Mouse (Mus musculus): ENCODE data around the gene Ppm1n. TPM values are rescaled to one million over a fixed set of nuclear protein-coding genes. Genes with fewer than 3 reads are reported as not detected.

The Ppm1n gene
- polyA plus RNA-seq, 1 experiment: not detected

DNA sequence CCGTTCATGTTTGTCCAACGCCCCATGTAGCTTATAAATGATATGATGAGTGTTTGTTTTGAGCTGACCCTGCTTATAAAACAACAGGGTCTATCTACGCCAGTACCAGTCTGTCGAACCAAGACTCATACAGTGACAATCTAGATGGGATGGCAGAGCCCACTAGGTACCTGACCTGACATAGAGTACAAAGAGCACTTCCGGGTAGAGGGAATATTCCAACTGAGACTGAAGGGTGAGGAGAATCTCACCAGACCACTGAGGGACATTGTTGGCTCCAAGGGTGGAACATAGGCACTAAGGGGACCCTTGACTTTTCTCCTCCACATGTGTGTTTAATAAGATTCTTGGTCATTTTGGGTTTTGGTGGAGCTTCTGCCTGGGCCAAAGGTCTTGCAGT, 50.5 kb downstream of the Ppm1n start:
- H3K27ac ChIP-seq (ENCODE audit: insufficient read depth, low read length): peak overlapping the region; percentile 42
- H3K4me1 ChIP-seq (ENCODE audit: control insufficient read depth, insufficient read depth, low read length): no peaks in the 10 kb centered on the region
- peak overlapping the region; percentile 91 for H3K4me3 ChIP-seq (ENCODE audit: insufficient read depth, low read length)
- no peak for TF ChIP-seq CTCF (IDR thresholded peaks at IDR 0.05; ENCODE audit: borderline replicate concordance, insufficient read depth, low read length)
- no peak for TF ChIP-seq POLR2A (IDR thresholded peaks at IDR 0.05; ENCODE audit: low read depth, low read length)

GRCm38 (mm10) chr7:19228793-19229148, 51.1 kb downstream of the Ppm1n start:
- no peak for TF ChIP-seq CTCF (IDR thresholded peaks at IDR 0.05; ENCODE audit: borderline replicate concordance, insufficient read depth, low read length)
- peak; percentile 85 for TF ChIP-seq POLR2A (IDR thresholded peaks at IDR 0.05; ENCODE audit: low read depth, low read length)
- Histone ChIP-seq H3K4me3 (ENCODE audit: insufficient read depth, low read length) (peak overlapping the region; percentile 91), H3K27ac (ENCODE audit: insufficient read depth, low read length) (peak overlapping the region; percentile 42), H3K4me1 (ENCODE audit: control insufficient read depth, insufficient read depth, low read length) (no peaks in the 10 kb centered on the region)

DNA sequence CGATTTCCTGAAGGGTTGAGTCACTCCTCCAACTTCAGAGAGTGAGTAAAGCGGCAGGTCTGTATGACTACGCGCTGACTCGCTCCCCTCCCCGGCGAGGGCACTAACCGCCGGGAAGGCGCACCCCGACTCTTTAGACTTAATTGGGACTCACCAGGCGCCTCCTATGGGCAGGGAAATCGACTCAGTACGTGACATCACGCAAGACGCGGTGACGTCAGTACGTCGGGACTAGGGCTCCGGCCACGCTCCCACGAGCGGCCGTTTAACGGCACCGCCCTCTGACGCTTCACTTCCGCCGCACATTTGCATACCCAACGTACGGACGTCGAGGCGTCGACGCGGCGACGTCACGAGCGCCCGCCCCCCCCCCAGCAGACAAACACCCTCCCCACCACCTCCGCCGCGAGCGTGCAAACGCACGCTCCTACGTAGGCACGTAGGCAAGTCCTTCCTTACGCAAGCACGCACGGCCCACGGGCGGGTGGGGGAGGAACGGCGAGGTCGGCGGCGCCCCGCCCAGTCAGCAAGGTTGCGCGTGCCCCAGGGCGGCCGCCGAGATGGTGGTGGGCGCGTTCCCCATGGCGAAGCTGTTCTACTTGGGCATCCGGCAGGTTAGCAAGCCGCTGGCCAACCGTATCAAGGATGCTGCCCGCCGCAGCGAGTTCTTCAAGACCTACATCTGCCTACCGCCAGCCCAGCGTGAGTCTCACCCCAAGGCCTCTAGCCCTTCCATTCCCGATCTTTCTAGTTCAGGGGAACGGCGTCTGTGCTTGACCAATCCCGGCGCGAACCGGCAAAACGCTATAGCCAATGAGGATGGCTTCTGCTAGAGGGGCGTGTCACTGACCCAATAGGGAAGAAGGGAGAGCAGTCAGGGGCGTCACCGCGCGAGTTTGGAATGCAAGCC, 51.7 kb downstream of the Ppm1n start, which contains the start of gene Opa3:
Gene Opa3, plus strand, starts transcription at position 452 of the 910 bp plus-strand sequence.
- Histone ChIP-seq H3K27ac (ENCODE audit: insufficient read depth, low read length) (peak within 1 kb of the TSS; percentile 97), H3K4me1 (ENCODE audit: control insufficient read depth, insufficient read depth, low read length) (no peaks in the 10 kb centered on the region), H3K4me3 (ENCODE audit: insufficient read depth, low read length) (peak within 1 kb of the TSS; percentile 91)
- TF ChIP-seq POLR2A (IDR thresholded peaks at IDR 0.05; ENCODE audit: low read depth, low read length) (peak; percentile 98), CTCF (IDR thresholded peaks at IDR 0.05; ENCODE audit: borderline replicate concordance, insufficient read depth, low read length) (peak; percentile 38; the same call in 1 of the 2 replicates)

DNA sequence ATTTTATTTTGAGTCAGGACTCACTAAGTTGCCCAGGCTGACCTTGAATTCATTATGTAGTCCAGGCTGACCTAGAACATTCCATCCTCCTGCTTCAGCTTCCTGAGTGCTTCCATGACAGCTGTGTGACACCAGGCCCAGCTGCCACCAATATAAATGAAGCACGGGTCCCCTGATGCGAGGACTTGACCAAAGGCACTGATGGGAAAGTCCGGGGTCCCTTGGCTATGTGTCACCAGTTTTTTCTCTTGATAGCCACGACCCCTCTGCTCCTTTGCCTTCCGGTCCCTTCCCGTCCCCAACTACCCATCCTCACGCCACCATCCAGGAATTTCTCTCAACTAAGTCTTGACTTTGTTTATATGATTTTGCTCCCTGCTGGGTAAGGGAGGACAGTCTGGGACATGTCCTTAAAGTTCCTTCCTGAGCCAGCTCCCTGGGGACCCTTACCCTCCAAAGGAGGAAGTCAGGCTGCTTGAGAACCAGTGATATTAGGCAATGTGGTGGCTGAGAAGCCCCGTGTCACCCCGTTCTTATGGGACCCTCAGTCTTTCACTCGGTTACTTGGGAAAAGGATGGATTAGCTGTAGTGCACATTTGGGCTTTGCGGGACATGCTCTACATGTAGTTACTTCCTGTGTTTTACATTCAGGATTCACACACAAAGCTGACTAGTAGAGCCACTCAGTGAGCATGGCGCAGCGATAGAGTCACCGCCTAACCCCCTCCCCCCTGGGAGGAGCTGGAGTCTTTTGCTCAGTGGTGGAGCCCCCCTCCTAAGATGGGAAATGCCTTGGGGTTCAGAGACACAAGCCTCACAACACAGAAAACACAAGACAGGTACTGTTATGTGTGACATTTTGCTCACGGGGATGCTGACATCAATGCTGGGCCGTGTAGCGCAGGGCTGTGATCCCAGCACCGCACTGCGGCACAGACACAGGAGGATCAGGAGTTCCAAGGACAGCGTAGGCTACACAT, 52.8 kb downstream of the Ppm1n start:
- H3K4me3 ChIP-seq (ENCODE audit: insufficient read depth, low read length): peak overlapping the region; percentile 86
- peak overlapping the region; percentile 97 for H3K27ac ChIP-seq (ENCODE audit: insufficient read depth, low read length)
- 0 out of 2 replicates have a peak, but pooled peaks have one; percentile 65 for TF ChIP-seq POLR2A (IDR thresholded peaks at IDR 0.05; ENCODE audit: low read depth, low read length)
- TF ChIP-seq CTCF (IDR thresholded peaks at IDR 0.05; ENCODE audit: borderline replicate concordance, insufficient read depth, low read length): no peak
- H3K4me1 ChIP-seq (ENCODE audit: control insufficient read depth, insufficient read depth, low read length): no peaks in the 10 kb centered on the region

Other genes with a start within 250 kb of the Ppm1n start
- not detected in 2 replicates for gene Rsph6a, start 225.4 kb downstream of the Ppm1n start, polyA plus RNA-seq (2011; ENCODE audit: insufficient read length, low read depth, missing spikeins)
- gene Dmwd, start 203.8 kb downstream of the Ppm1n start, polyA plus RNA-seq (2011; ENCODE audit: insufficient read length, low read depth, missing spikeins): 39.0 and 47.0 TPM in 2 replicates
- gene Dmpk, start 196.2 kb downstream of the Ppm1n start, polyA plus RNA-seq (2011; ENCODE audit: insufficient read length, low read depth, missing spikeins): 75.4 and 114 TPM in 2 replicates
- gene Six5, start 185.5 kb downstream of the Ppm1n start, polyA plus RNA-seq (2011; ENCODE audit: insufficient read length, low read depth, missing spikeins): 7.4 and 11.4 TPM in 2 replicates
- gene Gm4969, start 161.7 kb downstream of the Ppm1n start, polyA plus RNA-seq (2011; ENCODE audit: insufficient read length, low read depth, missing spikeins): not detected in 2 replicates
- gene Fbxo46, start 160.2 kb downstream of the Ppm1n start, polyA plus RNA-seq (2011; ENCODE audit: insufficient read length, low read depth, missing spikeins): 4.8 and 7.1 TPM in 2 replicates
- 16.3 and 19.2 TPM in 2 replicates for gene Qpctl, start 130.8 kb downstream of the Ppm1n start, polyA plus RNA-seq (2011; ENCODE audit: insufficient read length, low read depth, missing spikeins)
- 70.0 and 71.3 TPM in 2 replicates for gene Snrpd2, start 130.3 kb downstream of the Ppm1n start, polyA plus RNA-seq (2011; ENCODE audit: insufficient read length, low read depth, missing spikeins)
- gene Gipr, start 113.9 kb downstream of the Ppm1n start, polyA plus RNA-seq (2011; ENCODE audit: insufficient read length, low read depth, missing spikeins): not detected in 2 replicates
- 17.3 and 23.2 TPM in 2 replicates for gene Eml2, start 103.6 kb downstream of the Ppm1n start, polyA plus RNA-seq (2011; ENCODE audit: insufficient read length, low read depth, missing spikeins)
- gene Gpr4, start 67.5 kb downstream of the Ppm1n start, polyA plus RNA-seq (2011; ENCODE audit: insufficient read length, low read depth, missing spikeins): 0.17 and 0.18 TPM in 2 replicates
- gene Opa3, start 51.7 kb downstream of the Ppm1n start, polyA plus RNA-seq (2011; ENCODE audit: insufficient read length, low read depth, missing spikeins): 21.8 and 24.4 TPM in 2 replicates
- gene Vasp, start 8.2 kb downstream of the Ppm1n start, polyA plus RNA-seq (2011; ENCODE audit: insufficient read length, low read depth, missing spikeins): 161 and 186 TPM in 2 replicates
- gene Rtn2, start 2.6 kb upstream of the Ppm1n start, polyA plus RNA-seq (2011; ENCODE audit: insufficient read length, low read depth, missing spikeins): 6.8 and 7.8 TPM in 2 replicates
- gene Fosb, start 30.0 kb upstream of the Ppm1n start, polyA plus RNA-seq (2011; ENCODE audit: insufficient read length, low read depth, missing spikeins): 2.1 and 2.7 TPM in 2 replicates
- gene Ercc1, start 64.7 kb upstream of the Ppm1n start, polyA plus RNA-seq (2011; ENCODE audit: insufficient read length, low read depth, missing spikeins): 44.9 and 52.2 TPM in 2 replicates
- 13.3 and 13.4 TPM in 2 replicates for gene Cd3eap, start 79.4 kb upstream of the Ppm1n start, polyA plus RNA-seq (2011; ENCODE audit: insufficient read length, low read depth, missing spikeins)
- 11.0 and 12.5 TPM in 2 replicates for gene Ppp1r13l, start 79.7 kb upstream of the Ppm1n start, polyA plus RNA-seq (2011; ENCODE audit: insufficient read length, low read depth, missing spikeins)
- 14.3 and 22.7 TPM in 2 replicates for gene Ercc2, start 101.9 kb upstream of the Ppm1n start, polyA plus RNA-seq (2011; ENCODE audit: insufficient read length, low read depth, missing spikeins)
- gene Klc3, start 124.0 kb upstream of the Ppm1n start, polyA plus RNA-seq (2011; ENCODE audit: insufficient read length, low read depth, missing spikeins): 5.3 and 6.3 TPM in 2 replicates
- gene Ckm, start 124.7 kb upstream of the Ppm1n start, polyA plus RNA-seq (2011; ENCODE audit: insufficient read length, low read depth, missing spikeins): not detected in 2 replicates
- gene Mark4, start 178.8 kb upstream of the Ppm1n start, polyA plus RNA-seq (2011; ENCODE audit: insufficient read length, low read depth, missing spikeins): 27.4 and 29.1 TPM in 2 replicates
- not detected in 2 replicates for gene Exoc3l2, start 183.3 kb upstream of the Ppm1n start, polyA plus RNA-seq (2011; ENCODE audit: insufficient read length, low read depth, missing spikeins)
- 5.9 and 6.1 TPM in 2 replicates for gene Bloc1s3, start 228.3 kb upstream of the Ppm1n start, polyA plus RNA-seq (2011; ENCODE audit: insufficient read length, low read depth, missing spikeins)
- gene Trappc6a, start 228.3 kb upstream of the Ppm1n start, polyA plus RNA-seq (2011; ENCODE audit: insufficient read length, low read depth, missing spikeins): 15.2 and 23.4 TPM in 2 replicates
- gene Nkpd1, start 237.8 kb upstream of the Ppm1n start, polyA plus RNA-seq (2011; ENCODE audit: insufficient read length, low read depth, missing spikeins): not detected in 2 replicates

All from embryonic fibroblast, embryonic 13.5 days (primary cell).